Mouse (Mus musculus): ENCODE results near the gene Il17rc.

Il17rc gene

DNA sequence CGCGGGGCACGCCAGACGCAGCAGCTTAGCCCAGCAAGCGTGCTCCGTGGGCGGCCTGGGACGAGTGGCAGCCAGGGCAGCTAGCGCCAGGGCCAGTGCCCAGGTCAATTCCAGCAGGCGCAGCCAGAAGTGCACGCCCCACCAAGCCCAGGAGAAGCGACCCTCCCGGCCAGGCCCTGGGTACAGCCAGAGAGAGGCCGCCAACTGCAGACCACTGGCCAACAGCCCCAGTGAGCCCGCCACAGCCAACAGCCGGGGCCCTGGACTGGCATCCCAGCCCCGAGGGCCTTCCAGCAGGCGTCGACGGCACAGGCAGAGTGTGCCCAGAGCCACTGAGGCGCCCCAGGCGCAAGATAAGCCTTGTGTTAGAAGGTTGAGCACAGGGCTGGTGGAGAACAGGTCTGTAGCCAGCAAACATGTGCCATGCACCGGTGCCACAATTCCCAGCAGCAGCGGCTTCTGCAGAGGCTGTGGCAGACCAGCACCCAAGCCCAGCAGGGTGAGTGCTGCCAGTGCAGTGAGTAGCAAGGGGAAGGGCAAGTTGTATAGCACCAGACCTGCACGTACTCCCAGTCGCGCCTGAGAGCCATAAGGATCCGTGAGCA, 23.9 kb downstream of the Il17rc start:
- no peak for DNase-seq (ENCODE audit: low read depth, low spot score)

DNA sequence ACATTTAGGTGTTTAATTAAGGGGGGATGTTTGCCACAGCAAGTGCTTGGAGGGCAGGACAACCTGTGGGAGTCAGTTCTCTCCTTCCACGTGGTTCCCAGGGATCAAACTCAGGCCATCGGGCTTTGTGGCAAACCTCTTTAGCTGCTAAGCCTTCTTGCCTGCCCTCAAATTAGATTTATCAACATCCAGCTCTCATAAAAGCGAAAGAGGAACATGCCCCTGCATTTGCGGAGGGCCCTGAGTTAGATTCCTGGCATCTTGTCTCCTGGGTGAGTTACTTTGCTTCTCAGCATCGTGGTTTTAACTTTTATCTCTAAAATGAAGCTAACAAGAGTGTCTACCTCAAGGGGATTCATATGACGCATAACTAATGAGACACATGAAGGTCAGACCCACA, 28.1 kb downstream of the Il17rc start:
- no peak for DNase-seq (ENCODE audit: low read depth, low spot score)

DNA sequence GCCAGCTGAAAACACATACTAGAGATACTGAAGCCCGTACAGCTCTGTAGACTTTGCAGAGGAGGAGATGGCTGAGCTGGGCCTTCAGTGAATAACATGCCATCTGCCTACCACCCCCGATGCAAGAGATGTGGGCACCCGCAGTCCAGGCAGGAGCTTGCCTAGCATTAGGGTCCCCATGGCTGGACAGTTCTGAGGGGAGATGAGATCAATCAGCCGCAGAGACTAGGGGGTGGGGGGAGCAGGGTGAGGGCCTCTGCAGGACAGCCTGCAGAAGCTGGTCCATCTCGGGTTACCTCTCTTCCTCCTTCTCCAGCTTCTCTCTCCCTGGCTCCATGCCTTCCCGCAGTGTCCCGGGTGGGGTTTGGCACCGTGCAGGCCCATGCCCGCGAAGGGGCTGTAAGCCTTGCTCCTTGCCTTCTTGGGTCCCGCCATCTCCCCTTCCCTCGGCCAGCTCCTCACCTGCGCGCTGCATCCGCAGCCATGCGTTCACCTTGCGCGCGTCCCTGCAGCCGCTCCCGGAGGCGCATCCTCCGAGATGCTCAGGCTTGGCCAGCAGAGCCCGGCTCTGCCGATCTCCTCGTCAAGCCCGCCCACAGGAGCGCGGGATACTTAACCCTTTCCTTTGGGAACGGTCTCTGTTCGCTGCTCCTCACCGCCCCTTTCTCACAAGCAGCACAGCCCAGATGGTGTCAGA, 30.3 kb downstream of the Il17rc start, which contains the start of gene Prrt3:
Prrt3 (minus strand) TSS at position 544 of the 697 bp plus-strand sequence.
- peak; percentile 80 for DNase-seq (ENCODE audit: low read depth, low spot score)

DNA sequence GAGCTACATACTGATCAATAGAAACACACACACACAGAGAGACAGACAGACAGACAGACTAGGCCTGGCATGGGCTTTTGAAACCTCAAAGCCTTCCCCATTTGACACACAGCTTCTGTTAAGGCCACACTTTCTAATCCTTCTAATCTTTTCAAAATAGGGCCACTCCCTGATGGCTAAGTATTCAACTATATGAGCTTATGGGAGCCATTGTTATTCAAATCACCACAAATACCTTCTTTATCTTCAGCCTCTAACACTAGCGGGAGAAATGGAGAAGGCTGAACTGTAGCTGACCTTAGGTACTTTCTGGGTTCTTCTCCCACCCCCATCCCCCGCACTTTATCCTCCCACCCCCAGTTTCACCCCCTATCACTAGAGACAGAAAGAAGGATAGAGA, 31.6 kb downstream of the Il17rc start:
- DNase-seq (ENCODE audit: low read depth, low spot score): peak; percentile 66

DNA sequence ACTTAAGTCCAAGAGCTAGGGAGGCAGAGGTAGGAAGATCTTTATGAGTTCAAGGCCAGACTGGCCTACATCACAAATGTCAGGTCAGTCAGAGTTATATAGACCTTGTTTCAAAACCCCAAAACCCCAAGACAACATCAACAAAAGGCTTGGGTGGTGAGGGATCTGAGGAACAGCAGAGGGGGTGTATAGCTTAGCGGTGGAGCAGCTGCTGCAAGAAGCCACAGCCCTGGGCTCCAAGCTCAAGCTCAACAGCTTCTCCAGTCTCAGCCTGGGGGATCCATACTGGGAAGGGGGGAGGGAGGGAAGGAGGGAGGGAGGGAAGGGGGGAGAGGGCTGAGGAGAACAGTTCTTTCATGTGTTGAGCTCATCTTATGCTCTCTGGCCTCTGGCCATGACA, 34.5 kb downstream of the Il17rc start:
- DNase-seq (ENCODE audit: low read depth, low spot score): no peak

DNA sequence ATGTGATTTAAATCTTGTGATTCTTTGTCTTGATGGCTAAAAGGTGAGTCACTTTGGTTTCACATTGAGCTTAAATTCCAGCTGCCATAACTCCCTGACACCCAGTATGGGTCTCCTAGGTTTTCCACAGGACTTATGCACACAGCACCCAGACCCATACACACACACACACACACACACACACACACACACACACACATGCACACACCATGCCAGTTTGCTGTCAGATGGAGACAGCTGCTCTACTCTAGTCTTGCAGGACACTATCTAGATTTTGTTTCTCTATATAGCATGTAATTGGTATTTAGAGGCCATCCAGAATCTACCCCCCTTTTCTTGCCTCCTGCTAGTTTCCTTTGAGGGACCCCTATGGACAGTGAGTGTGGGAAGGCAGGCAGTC, 35.9 kb downstream of the Il17rc start:
- DNase-seq (ENCODE audit: low read depth, low spot score): no peak

DNA sequence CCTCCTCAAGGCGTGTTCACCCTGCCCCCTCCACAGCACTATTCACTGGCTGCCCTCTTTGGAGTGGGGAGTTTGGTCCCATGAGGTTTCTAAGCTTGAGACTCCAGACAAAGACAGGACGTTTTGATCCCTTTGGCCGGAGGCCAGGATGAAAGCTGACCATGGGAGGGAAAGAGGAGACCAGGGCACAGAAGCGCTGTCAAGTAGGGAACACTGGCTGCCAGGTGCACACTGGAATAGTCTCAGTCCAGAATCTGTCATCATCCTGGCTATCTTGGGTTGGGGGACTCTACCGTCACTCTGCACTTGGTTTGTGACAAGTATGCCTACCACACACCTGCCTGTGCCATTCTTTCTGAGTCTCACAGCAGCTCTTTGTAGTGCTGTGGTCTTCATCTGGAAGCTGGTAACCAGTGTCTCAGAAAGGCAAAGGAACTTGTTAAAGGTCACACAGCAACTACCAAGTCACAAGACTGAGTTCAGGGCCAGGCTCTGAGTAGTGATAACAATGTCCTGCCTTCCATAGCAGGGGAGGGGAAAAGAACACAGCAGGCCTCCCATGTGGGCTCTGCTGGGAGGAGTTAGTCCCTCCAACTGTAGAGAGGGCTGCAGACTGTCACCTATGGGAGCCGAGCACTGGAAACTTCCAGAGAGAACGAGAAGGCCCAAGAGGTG, 37.2 kb downstream of the Il17rc start:
- DNase-seq (ENCODE audit: low read depth, low spot score): no peak

DNA sequence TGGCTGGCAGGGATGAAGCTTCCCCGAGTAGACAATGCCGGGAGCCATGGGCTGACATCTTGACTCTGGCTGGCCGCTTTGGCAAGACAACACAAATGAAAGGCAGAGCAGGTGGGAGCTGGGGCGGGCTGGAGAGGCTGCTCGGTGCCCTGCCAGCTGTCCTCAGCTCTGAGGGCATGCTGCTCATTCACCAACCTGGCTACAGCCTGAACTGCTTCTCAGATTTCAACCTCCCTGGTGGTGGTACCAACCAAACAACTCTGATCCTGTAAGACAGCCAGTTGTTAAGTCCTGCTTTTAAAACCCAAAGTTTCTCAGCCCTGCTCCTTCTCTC, 37.7 kb downstream of the Il17rc start:
- DNase-seq (ENCODE audit: low read depth, low spot score): no peak

DNA sequence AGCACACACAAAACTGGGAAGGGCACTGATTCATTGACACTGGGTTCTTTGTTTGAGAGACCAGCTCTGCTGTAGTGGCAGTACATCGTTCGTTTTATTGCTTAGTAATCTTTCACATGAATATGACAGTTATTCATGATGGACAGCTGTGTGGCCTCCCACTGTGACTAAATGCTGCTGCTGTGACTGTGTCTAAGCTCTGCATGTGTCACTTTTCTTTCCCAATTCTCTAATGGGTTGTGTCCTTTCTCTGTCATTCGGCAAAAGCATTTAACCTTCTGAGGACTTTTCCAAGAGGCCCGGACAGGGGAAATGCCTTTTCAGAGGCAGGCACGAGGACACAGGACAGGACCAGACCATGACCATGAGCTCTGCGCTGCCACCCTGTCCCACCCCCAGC, 42.7 kb downstream of the Il17rc start:
- no peak for DNase-seq (ENCODE audit: low read depth, low spot score)

DNA sequence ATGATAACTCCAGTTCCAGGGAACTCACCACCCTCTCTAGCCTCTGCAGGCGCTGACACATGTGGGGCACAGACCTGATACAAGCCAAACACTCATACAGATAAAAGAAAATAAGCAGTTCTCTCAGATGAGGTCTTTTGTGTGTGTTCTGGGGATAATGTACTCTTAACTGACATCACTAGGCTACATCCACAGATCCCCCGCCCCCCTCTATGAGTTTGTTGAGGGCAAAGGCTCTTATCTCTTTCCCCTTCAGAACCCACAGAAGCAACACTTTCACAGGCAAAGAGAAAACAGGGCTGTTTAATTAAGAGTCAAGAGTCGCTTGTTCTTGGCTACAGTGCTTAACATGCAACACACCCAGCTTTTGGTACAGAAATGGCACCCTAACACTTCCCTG, 43.4 kb downstream of the Il17rc start:
- no peak for DNase-seq (ENCODE audit: low read depth, low spot score)

DNA sequence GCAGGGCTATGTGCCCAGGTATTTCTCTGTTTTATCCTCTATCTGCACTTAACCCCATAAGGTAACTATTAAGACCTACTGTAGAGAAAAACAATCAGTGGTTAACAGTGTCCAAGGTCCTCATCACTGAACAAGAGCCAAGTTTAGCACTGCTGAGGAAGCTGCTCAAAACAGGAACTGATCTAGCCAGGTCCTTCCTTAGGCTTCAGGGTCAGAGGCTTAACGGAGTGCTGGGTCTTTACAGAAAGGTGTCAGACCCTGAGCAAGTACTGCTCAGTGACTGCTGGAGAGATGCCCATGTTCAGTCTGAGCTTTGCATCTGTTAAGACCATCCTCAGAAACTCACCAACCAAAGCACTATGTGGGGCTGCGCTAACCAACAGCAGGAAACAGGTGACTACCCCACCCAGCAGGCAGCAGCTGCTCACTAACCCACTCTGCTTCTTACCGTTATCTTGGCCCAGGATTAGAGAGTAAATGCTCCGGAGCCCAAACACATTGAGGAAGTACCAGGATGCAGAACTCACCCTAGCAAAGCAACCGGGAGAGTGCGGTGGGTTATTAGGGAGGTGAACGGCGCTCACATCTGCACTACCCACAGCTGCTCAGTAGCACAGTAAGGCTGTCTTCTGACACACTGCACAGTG, 46.3 kb downstream of the Il17rc start:
- DNase-seq (ENCODE audit: low read depth, low spot score): no peak

DNA sequence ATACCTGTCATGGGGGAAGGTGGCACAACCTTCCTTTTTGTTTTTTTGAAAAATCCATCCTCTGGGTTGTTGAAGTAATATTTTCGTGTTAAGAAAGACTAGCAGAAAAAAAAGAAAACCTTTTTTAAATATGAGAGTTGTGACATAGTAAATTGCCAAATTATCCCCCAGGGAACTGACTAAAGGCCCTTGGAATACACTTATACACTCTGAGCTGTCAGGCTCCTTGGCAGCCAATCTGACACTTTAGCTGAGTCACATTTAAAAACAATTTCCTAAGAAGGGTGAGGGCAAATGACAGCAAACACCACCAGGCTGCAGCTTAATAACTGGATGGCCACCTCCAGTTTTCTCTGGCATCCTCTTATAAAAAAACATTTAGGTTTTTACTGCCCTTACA, 51.1 kb downstream of the Il17rc start:
- no peak for DNase-seq (ENCODE audit: low read depth, low spot score)

DNA sequence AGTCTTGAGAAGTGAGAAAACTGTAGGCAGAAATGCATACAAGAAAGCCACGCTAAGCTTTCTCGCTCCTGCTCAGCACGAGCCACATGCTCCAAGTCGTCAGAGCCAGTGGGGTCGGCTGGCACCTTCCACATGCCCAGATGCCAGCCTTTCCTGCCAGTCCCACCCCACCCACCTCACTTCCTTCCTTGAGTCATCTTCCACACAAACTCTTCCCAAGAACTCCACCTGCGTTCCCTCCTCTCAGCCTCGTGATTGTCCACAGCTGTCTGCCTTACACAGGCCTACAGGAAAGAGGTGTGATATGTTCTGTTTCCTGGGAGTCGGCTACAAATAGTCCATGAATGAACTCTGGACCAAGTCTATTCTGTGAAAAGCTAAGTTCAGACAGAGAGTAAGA, 52.2 kb downstream of the Il17rc start:
- DNase-seq (ENCODE audit: low read depth, low spot score): no peak

DNA sequence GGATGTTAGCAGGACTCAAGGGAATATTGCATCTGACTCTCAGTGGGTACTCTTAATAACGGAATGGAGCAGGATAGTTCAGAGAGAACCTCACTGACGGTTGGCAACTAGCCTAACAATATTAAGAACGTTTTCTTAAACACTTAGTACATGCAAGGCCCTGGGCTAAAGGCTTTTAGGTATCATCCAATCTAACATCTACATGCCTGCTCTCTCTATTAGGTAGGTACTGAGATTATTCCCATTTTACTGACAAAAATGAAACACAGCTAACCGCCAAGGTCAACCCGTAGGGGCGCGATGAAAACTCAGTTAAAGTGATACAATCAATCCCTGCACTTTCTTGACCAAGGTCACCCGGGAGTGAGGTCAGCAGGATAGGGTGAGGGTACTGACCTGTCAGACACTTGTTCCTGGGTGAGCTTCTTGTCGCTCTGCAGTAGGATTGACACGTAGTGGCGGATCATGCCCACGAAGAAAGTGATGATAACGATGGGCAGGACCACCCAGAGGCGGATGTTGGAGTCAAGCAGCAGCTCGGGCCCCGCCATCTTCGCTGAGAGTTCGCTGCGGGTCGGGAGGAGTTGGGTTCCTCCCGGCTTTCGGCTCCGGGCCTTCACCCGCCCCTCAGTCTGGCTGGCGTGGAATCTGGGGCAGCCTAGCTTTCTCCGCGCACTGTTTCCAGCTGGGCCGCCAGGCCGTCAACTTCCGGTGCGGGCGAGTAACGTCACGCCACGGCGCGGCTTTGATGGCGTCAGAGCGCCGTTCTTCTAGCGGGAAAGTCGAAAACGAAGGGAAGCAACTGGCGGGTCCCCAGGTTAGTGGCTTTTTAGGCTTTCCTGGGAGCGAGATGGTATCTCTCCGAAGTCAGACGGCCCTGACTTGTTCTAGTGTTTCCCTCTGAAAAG, 60.0 kb downstream of the Il17rc start, which contains the start of the genes Emc3 and Fancd2:
Emc3 (minus strand) TSS at position 721 of the 908 bp plus-strand sequence.
Fancd2 (plus strand) TSS at position 751 of the 908 bp plus-strand sequence.
- DNase-seq (ENCODE audit: low read depth, low spot score): peak; percentile 96

DNA sequence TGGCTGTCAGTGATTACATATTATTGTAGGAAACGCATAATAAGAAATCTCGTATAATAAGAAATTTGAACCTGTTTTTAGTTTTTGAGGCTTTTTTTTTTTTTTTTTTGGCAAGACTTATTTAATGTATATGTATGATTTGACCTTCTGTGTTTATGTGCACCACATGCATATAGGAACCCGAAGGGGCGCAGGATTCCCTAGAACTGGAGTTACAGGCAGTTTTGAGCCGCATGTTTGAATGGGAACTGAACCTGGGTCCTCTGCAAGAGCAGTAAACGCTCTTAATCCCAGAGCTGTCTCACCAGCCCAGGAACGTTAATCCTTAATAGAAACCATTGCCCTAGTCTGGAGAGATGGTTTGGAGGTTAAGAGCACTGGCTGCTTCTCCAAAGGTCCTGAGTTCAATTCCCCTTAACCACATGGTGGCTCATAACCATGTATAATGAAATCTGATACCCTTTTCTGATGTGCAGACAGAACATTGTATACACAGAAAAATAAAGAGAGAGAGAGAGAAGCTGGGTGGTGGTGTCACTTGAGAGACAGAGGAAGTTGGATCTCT, 60.7 kb downstream of the Il17rc start:
- DNase-seq (ENCODE audit: low read depth, low spot score): no peak

Data from WW6 (cell line).